Mouse (Mus musculus): ENCODE measurements at regions not wholly inside any gene's neighbourhood (a gene's known extent, or its start where the extent isn't known, plus 50 kb on each side); places are given as distances from the start of the nearest gene placed in this dataset.
"Not testable (repeated sequence)": the region's sequence is repeated elsewhere in the genome, so short reads cannot be mapped to it uniquely, and the experiment has no call there.

DNA sequence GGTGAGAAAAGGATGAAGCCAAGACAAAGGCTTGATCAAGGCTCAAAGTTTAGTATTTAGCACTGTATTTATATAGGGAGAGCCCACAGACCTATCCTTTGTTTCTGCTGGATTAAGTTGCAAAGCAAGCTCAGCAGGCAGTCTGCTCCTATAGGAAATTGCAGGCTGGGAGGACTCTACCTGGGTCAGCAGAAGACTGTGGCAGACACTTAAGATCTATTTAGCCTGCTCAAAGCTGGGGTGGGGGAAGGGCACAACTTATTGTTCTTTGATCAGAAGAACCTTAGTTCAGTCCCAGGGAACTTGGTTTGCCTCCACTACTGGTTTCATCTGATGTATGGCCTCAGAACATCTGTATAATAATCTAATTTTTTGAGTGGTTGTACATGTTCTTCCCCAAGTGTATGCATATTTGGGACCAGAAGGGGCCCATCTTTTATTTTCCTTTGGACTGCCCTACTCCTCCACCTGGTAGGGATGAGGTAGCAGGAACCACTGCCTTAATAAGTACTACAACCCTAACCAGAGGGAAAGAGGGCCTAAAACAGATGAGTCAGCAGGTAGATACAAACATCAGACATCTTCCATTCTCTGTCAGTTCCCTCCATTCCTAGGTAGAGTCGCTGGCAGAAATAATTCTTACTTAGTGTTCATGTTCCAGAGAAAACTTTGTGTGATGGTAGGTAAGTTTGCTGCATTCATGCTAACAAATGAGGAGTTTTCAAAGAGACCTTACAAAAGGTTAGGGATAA is 159.1 kb downstream of the Akr1d1 start:
- Histone ChIP-seq H3K4me1 (replicated peaks; ENCODE audit: control insufficient read depth, insufficient read depth, low read length) (no peaks in the 10 kb centered on the region), H3K27me3 (replicated peaks; ENCODE audit: control insufficient read depth, insufficient read depth, low read length) (no peaks in the 10 kb centered on the region), H3K36me3 (ENCODE audit: control insufficient read depth, insufficient read depth) (no peaks in the 10 kb centered on the region), H3K4me3 (replicated peaks; ENCODE audit: low read length) (no peak overlapping the region), H3K9me3 (ENCODE audit: control insufficient read depth, low read length) (no peaks in the 10 kb centered on the region), H3K4me2 (ENCODE audit: low read length) (no peak overlapping the region), H3K9ac (replicated peaks; ENCODE audit: low read depth, low read length) (no peak overlapping the region), H3K27ac (ENCODE audit: low read length) (no peak overlapping the region)
- WGBS, result 42% methylated on average over 1 of the region's 1 CpGs
- ATAC-seq, result no peak

DNA sequence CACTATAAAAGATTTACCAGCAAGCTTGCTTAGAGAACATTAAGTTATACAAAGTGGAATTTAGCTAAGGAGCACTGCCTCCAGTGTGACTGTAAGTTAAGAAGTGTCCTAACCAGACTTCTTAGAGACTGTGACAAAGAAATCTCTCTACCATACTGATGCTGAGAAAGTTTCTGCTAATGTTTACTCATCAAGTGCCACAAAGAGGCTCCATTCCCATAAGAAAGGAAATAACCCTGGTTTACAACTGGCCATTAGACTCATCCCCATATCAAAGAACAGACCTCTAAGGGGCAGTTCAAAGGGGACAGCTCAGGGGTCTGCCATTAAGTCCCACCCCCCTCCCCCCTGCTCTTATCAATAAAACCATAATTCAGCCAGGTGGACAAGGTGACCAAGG is 159.7 kb downstream of the Akr1d1 start:
- Histone ChIP-seq H3K9me3 (ENCODE audit: control insufficient read depth, low read length) (no peaks in the 10 kb centered on the region), H3K4me1 (replicated peaks; ENCODE audit: control insufficient read depth, insufficient read depth, low read length) (no peaks in the 10 kb centered on the region), H3K27me3 (replicated peaks; ENCODE audit: control insufficient read depth, insufficient read depth, low read length) (no peaks in the 10 kb centered on the region), H3K9ac (replicated peaks; ENCODE audit: low read depth, low read length) (no peak overlapping the region), H3K4me3 (replicated peaks; ENCODE audit: low read length) (no peak overlapping the region), H3K4me2 (ENCODE audit: low read length) (no peak overlapping the region), H3K36me3 (ENCODE audit: control insufficient read depth, insufficient read depth) (no peaks in the 10 kb centered on the region), H3K27ac (ENCODE audit: low read length) (no peak overlapping the region)
- ATAC-seq, result no peak

DNA sequence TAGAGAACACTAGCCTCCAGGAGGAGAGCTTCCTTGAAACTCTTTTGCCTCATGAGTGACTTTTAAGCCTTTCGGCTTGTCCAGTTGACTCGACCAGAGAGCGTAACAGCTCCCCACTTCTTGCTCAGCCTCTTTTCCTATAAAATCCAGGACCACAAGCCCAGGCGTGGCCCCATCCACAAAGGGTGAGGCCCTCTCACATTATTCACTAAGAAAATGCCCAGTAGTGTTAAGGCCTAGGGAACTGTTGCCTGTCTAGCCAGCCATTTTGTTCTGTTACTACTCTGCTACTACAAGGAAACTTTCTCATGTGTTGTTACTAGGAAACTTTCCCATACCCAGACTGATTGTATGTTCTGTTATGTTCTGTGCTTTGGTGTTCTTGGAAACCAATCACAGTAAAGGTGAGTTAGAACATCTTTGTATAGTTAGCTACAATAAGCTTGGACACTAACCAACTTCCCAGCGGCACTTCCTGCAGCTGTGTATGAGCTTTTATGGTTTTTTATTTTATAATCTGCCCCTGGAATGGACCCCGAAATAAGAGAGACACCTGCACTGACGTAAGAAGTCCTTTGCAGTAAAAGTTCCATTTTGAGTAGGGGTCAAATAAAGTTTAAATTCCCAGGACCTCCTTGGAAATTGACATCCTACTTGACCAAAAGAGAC is 162.1 kb downstream of the Akr1d1 start:
- no peak overlapping the region for H3K27ac ChIP-seq (ENCODE audit: low read length)
- H3K9ac ChIP-seq (replicated peaks; ENCODE audit: low read depth, low read length), result no peak overlapping the region
- no peak for ATAC-seq
- no peaks in the 10 kb centered on the region for H3K27me3 ChIP-seq (replicated peaks; ENCODE audit: control insufficient read depth, insufficient read depth, low read length)
- H3K4me2 ChIP-seq (ENCODE audit: low read length), result no peak overlapping the region
- WGBS, result 90% methylated on average over 7 of the region's 7 CpGs
- H3K4me1 ChIP-seq (replicated peaks; ENCODE audit: control insufficient read depth, insufficient read depth, low read length), result no peaks in the 10 kb centered on the region
- no peaks in the 10 kb centered on the region for H3K36me3 ChIP-seq (ENCODE audit: control insufficient read depth, insufficient read depth)
- no peak overlapping the region for H3K4me3 ChIP-seq (replicated peaks; ENCODE audit: low read length)
- no peaks in the 10 kb centered on the region for H3K9me3 ChIP-seq (ENCODE audit: control insufficient read depth, low read length)

GRCm38 (mm10) chr6:37692758-37693157 is 162.8 kb downstream of the Akr1d1 start:
- no peak overlapping the region for H3K27ac ChIP-seq (ENCODE audit: low read length)
- no peaks in the 10 kb centered on the region for H3K27me3 ChIP-seq (replicated peaks; ENCODE audit: control insufficient read depth, insufficient read depth, low read length)
- no peaks in the 10 kb centered on the region for H3K4me1 ChIP-seq (replicated peaks; ENCODE audit: control insufficient read depth, insufficient read depth, low read length)
- H3K4me3 ChIP-seq (replicated peaks; ENCODE audit: low read length), result no peak overlapping the region
- no peaks in the 10 kb centered on the region for H3K36me3 ChIP-seq (ENCODE audit: control insufficient read depth, insufficient read depth)
- no peak overlapping the region for H3K9ac ChIP-seq (replicated peaks; ENCODE audit: low read depth, low read length)
- no peaks in the 10 kb centered on the region for H3K9me3 ChIP-seq (ENCODE audit: control insufficient read depth, low read length)
- 83% methylated on average over 2 of the region's 2 CpGs for WGBS
- ATAC-seq, result no peak
- H3K4me2 ChIP-seq (ENCODE audit: low read length), result no peak overlapping the region

DNA sequence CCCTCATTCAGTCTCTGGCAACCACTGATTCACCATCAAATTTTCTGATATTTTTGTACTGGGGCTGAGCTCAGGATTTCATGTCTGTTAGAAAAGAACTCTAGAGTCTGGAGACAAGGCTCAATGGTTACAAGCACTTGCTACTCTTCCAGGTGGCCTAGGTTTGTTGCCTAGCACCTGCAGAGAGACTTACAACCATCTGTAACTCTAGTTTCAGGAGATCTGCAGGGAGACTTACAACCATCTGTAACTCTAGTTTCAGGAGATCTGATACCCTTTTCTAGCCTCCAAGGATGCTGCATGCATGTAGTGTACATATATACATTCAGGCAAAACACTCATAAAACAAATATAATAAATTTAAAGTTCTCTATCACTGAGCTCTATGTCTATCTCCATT is 166.1 kb downstream of the Akr1d1 start:
- H3K27me3 ChIP-seq (replicated peaks; ENCODE audit: control insufficient read depth, insufficient read depth, low read length), result no peaks in the 10 kb centered on the region

DNA sequence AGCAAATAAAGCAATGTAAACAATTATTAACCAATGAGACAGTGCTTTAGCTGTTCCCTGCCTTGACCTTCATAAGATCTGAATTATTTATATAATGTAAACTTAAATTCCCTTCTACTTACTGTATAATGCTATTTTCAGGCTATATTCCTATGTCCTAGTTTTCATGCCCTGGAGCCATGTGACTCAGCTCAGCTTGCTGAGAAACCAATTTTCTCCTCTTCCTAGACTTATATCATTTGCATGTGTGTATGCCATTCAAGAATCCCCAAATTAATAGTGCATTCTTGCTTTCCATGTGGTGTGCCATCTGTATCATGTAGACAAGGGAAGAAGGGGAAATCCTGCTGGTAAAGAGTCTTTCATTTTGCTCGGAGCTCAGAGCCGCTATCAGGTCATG is 166.7 kb upstream of the Trim24 start:
- H3K4me2 ChIP-seq (ENCODE audit: low read length), result no peak overlapping the region
- ATAC-seq, result no peak
- H3K27ac ChIP-seq (ENCODE audit: low read length), result no peak overlapping the region
- 89% methylated on average over 2 of the region's 2 CpGs for WGBS
- no peak overlapping the region for H3K4me3 ChIP-seq (replicated peaks; ENCODE audit: low read length)
- H3K4me1 ChIP-seq (replicated peaks; ENCODE audit: control insufficient read depth, insufficient read depth, low read length), result no peaks in the 10 kb centered on the region
- H3K27me3 ChIP-seq (replicated peaks; ENCODE audit: control insufficient read depth, insufficient read depth, low read length), result no peaks in the 10 kb centered on the region
- no peaks in the 10 kb centered on the region for H3K36me3 ChIP-seq (ENCODE audit: control insufficient read depth, insufficient read depth)
- H3K9me3 ChIP-seq (ENCODE audit: control insufficient read depth, low read length), result peaks cover 3% of the 10 kb centered on the region; the same call in 1 of the 2 replicates
- no peak overlapping the region for H3K9ac ChIP-seq (replicated peaks; ENCODE audit: low read depth, low read length)

More for the DNA sequence above, 166.1 kb downstream of the Akr1d1 start:
- Histone ChIP-seq H3K4me3 (replicated peaks; ENCODE audit: low read length) (no peak overlapping the region), H3K36me3 (ENCODE audit: control insufficient read depth, insufficient read depth) (no peaks in the 10 kb centered on the region), H3K9ac (replicated peaks; ENCODE audit: low read depth, low read length) (no peak overlapping the region), H3K4me2 (ENCODE audit: low read length) (no peak overlapping the region), H3K4me1 (replicated peaks; ENCODE audit: control insufficient read depth, insufficient read depth, low read length) (no peaks in the 10 kb centered on the region), H3K27ac (ENCODE audit: low read length) (no peak overlapping the region), H3K9me3 (ENCODE audit: control insufficient read depth, low read length) (no peaks in the 10 kb centered on the region)
- no peak for ATAC-seq

DNA sequence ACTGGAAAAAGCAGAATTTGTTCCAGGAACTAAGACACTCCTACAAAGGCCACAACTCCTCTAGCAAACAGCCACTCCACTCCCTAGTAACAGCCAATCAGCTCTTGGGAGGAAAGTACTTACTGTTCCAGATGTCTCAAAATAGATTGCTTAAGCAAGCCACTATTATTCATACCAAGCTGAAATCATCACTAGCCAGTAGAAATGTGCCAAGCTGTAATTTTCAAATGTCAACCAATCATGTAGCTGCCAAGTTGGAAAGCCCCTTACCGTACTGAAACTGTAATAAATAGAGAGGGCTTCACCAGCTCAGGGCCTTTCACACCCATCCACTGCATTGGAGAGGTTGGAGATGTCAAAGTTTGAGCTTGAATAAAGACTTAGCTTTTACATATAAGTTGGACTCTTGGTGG is 164.9 kb upstream of the Trim24 start:
- Histone ChIP-seq H3K9me3 (ENCODE audit: control insufficient read depth, low read length) (peaks cover 3% of the 10 kb centered on the region; the same call in 1 of the 2 replicates), H3K4me2 (ENCODE audit: low read length) (no peak overlapping the region), H3K27me3 (replicated peaks; ENCODE audit: control insufficient read depth, insufficient read depth, low read length) (no peaks in the 10 kb centered on the region), H3K4me3 (replicated peaks; ENCODE audit: low read length) (no peak overlapping the region), H3K9ac (replicated peaks; ENCODE audit: low read depth, low read length) (no peak overlapping the region), H3K4me1 (replicated peaks; ENCODE audit: control insufficient read depth, insufficient read depth, low read length) (no peaks in the 10 kb centered on the region), H3K27ac (ENCODE audit: low read length) (no peak overlapping the region), H3K36me3 (ENCODE audit: control insufficient read depth, insufficient read depth) (no peaks in the 10 kb centered on the region)
- ATAC-seq, result no peak
- WGBS, result 83% methylated on average over 1 of the region's 1 CpGs

- H3K27me3 ChIP-seq (replicated peaks; ENCODE audit: control insufficient read depth, insufficient read depth, low read length); ATAC-seq; H3K4me1 ChIP-seq (replicated peaks; ENCODE audit: control insufficient read depth, insufficient read depth, low read length); H3K9me3 ChIP-seq (ENCODE audit: control insufficient read depth, low read length); H3K4me2 ChIP-seq (ENCODE audit: low read length); H3K27ac ChIP-seq (ENCODE audit: low read length); H3K4me3 ChIP-seq (replicated peaks; ENCODE audit: low read length); H3K9ac ChIP-seq (replicated peaks; ENCODE audit: low read depth, low read length); H3K36me3 ChIP-seq (ENCODE audit: control insufficient read depth, insufficient read depth): not testable (repeated sequence)
- 62% methylated on average over 1 of the region's 1 CpGs for WGBS
Observed at GRCm38 (mm10) chr6:37707671-37708070, 162.9 kb upstream of the Trim24 start.

- no peak overlapping the region for H3K4me3 ChIP-seq (replicated peaks; ENCODE audit: low read length)
- H3K4me2 ChIP-seq (ENCODE audit: low read length), result no peak overlapping the region
- H3K4me1 ChIP-seq (replicated peaks; ENCODE audit: control insufficient read depth, insufficient read depth, low read length), result no peaks in the 10 kb centered on the region
- no peaks in the 10 kb centered on the region for H3K36me3 ChIP-seq (ENCODE audit: control insufficient read depth, insufficient read depth)
- H3K27me3 ChIP-seq (replicated peaks; ENCODE audit: control insufficient read depth, insufficient read depth, low read length), result no peaks in the 10 kb centered on the region
- H3K9ac ChIP-seq (replicated peaks; ENCODE audit: low read depth, low read length), result no peak overlapping the region
- no peak overlapping the region for H3K27ac ChIP-seq (ENCODE audit: low read length)
- 67% methylated on average over 1 of the region's 1 CpGs for WGBS
- ATAC-seq, result no peak
- H3K9me3 ChIP-seq (ENCODE audit: control insufficient read depth, low read length), result peaks cover 2% of the 10 kb centered on the region; the same call in 1 of the 2 replicates
Observed at GRCm38 (mm10) chr6:37711766-37712165, 158.8 kb upstream of the Trim24 start.
